Mouse (Mus musculus): ENCODE measurements around the gene Esrrb.

GRCm38 (mm10) chr12:86329813-86330212 is 31.1 kb upstream of the Esrrb start:
- no peak for TF ChIP-seq CTCF (IDR thresholded peaks at IDR 0.05; ENCODE audit: low read depth)
- no peak for TF ChIP-seq EP300 (IDR thresholded peaks at IDR 0.05; ENCODE audit: low read depth)
